Mouse (Mus musculus) c-Kit-negative CD71-positive TER-119-positive erythroid progenitor cells, embryonic 14.5 days (primary cell): ENCODE measurements around the gene Capn11.
A peak's percentile ranks its signal among the peaks of the same experiment; 100 is the strongest.

ENCODE experiments used
- DNase-seq: peaks from one replicate; pipeline ENCODE4 v3.0.0-alpha.2; 2013; ENCODE audit warnings: low read depth, low spot score

The Capn11 gene

DNA sequence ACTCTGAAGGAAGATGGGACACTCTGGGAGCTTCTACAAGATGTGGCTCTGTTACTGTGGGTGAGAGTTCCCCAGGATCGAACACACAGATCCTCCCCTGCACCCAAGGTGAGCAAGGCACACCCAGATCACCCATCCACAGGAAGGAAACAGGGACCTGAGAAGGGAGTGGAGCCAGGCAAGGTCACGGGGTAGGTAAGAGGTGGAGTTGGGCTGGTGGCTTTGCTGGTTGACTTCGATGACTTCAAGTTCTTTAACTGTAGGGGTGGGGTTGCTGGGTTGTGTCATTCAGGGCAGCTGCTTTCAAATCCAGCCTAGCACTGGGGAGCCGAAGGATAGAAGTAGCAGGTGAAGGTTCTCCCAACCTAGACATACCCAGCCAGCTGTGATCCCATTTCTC, 23.7 kb upstream of the Capn11 start:
- no peak for DNase-seq

DNA sequence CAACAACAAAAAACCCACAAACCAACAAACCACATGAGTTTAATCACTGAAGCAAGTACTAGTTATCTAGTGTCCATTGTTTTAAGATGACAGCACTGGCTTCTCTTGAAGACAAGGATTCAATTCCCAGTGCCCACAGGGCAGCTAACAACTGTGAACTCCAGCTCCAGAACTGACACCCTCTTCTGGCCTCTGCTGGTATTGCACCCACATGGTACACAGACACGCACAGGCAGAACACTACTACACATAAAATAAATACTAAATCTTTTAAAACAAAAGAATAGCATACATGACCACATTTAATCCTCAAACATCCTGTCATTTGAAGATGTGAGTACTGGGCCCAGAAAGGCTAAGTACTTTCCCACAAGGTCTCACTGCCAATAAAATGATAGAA, 22.5 kb upstream of the Capn11 start:
- DNase-seq, result no peak

DNA sequence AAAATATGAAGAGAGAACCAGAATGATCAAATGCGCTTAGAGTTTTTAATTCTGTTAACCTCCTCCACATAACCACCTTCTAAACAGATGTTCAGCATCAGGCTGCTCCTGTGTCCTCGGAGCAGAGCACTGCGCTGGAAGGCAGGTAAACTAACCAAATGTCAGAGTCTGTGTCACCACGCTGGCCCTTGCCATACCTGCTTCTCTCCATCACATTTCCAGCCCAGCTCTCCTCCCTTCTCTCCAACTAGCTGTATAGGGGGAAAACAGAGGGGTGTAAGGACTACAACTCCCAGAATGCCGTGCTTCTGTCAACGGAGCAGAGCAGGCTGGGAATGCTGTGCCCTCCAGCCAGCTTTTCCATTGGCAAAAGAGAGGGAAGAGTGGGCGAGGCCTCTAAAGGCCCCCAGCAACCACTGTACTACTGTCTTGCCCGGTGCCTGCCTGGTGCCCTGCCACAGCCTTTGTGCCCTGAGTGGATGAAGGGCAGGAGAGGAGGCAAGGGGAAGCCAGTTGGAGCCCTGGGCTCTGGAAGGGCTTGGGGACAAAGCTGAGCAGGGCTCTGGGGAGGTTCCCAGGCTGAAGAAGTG, 21.4 kb upstream of the Capn11 start:
- no peak for DNase-seq

DNA sequence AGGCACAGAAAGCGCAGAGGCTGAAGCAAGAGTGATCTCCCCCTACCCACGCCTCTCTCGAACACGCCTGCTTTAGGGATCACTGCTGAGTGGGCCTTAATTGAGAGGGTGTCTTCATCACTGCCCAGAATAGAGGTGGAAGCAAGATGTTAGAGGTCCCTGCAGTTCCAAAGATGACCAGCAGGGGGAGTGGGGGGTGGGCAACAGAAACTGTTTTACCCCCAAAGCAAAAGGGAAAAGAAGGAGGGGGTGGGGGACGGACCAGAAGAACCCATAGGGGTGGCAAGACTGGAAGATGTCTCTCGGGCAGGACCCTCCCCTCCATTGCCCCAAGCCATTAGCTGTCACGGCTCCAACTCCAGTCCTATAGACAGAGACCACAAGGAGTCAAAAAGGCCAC, 19.0 kb upstream of the Capn11 start:
- peak; percentile 38 for DNase-seq

DNA sequence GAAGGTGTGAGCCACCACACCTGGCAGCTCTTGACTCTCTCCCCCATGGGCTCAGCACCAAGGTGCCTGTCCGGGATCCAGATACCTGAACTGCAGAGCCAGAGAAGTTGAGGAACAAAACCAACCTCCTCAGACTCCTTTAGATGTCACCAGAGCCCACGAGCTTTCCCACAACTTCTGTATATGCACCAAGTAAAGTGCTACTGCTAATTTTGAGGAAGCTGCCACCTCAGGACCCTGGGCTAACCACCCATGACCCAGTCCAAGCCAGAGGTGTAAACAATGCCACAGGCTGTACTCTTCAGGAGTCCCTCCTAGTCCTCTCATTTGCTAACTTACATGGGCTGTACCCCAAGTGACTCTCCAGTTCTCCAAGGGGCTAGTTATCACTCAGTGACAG, 13.5 kb upstream of the Capn11 start:
- DNase-seq, result no peak

DNA sequence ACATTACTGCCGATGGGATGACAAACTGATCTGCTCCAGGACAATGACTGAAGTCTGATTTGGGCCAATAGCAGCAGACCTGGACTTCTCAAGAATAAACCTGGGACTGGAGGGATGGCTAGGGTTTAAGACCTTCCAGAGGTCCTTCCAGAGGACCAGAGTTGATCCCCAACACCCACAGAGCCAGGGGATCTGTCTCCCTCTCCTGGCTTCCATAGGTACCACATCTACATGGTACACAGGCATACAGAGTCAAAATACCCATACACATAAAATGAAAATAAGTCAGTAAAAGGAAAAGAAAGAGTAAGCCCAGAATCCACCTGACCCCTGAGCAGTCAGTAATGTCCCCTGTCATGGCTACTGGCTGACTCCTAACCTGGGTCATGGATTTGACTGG, 12.7 kb upstream of the Capn11 start:
- no peak for DNase-seq

DNA sequence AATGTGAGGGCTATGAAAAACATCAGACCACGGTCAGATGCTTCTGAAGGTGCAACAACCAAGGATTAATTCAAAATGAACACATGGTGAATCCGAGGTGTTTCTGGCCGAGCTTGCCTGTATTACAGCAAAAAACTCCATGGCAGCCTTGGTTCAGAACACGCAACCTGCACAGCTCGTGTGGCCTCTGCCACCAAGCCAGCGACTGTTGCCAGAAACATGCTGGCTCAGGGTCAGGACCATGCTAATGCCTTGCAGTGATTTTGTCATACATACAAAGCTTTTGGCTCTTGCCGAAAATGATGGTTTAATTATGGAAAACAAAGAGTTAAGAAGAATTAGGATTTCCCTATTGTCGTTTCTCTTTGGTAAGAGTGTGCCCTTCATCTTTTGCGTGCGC, 8.9 kb upstream of the Capn11 start:
- no peak for DNase-seq

DNA sequence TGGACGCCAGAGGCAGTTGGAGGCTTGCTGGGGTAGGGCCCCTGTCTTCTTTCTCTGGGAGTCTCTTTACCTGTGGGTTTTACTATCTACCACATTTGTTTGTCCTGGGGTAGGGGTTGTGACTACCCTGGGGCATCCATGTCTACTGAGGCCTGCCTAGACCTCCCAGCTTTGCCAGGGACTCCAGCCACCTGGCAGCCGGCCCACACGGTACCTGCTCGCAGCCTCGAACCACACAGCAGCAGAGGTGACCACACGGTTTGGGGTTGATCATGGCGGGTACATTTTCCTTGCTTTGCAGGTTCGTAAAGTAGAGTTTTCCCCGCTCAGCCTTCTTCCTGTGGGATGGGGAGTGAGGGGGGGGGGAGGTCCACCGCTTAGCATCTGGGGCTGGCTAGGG, 8.4 kb upstream of the Capn11 start:
- no peak for DNase-seq

DNA sequence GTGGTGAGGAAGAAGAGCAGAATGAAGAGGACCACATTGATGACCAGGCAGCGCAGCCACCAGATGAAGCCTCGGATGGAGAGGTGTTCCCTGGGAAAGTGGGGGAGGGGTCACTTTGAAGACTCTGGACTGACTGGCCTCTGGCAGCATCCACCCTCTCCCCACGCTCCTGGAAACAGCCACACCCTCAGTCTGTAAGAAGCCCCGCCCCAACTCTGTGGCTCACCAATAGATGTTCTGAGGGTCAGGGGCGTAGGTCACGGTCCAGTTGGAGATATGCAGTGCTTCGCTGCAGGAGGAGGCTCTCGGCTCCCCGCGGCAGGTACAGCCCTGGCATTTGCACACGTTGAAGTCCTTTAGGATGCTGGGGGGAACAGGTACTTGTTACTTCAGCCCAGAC, 7.0 kb upstream of the Capn11 start:
- DNase-seq, result no peak

DNA sequence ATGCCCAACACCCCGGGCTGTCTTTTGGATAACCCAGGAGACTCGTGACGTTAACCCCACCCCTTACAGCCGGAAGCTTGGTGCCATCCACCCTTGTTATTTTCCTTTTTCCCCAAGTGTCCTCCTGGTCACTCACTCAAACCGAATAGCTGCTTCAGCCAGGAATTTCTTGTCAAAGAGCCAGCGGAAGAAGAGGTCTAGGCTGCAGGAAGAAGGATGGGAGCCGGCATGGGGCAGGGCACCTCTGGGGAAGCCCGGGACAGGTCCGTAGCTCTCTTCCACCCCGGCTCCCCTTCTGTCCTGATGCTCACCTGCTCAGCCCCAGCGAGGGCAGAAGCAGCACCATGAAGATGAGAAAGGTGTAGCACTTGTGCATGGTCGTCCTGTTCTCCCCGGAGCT, 5.5 kb upstream of the Capn11 start:
- no peak for DNase-seq

DNA sequence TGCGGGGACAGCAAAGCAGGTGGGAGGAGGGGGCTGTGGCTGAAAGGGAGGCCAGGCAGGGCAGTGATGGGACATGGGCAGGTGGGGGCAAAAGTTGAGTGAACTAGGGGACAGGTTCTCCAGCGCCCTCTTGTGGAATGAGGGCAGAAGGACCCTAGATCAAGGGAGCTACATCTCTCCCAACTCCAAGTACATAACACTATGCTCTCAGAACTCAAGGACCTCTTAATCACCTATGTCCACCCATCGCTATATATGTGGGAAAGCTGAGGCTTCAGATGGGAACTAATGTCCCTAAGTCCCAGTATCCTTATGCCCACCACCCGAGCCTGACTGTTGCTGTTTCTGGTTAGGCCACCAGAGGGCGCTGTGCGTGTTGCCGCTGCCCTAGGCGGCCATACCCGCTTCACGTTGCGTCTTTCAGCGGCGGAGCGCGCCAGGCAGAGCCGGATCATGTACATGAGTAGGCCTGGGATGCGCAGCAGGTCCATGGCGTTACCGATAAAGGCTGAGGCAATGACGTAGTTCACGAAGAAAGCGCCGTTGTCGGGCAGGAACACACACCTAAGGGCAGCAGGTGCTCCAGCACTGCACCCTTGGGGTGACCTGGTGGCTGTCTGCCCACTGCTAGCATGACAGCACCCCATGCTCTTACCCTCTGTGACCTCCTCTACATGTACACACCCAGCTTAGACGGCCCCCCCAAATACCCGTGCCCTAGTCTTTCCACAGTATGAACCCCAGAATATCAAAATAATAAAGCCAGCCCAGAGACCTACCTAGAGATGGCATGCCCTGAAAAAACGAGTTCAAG, 4.2 kb upstream of the Capn11 start:
- DNase-seq, result peak; percentile 53

DNA sequence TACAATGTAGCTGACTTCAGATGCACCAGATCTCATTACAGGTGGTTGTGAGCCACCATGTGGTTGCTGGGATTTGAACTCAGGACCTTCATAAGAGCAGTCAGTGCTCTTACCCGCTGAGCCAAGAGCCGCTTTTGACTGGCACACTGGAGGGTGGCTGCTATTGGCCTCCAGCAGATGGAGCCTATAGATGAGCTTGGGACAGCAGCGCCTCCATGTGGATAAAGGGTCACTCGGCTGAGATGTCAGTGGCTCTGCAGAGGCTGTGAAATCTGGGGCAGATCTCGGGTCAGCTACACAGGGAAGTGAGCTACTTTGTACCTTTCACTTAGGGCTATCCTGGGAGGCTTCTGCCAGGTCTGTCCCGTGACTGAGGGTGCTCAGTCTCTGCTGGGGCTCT, 3.3 kb downstream of the Capn11 start:
- no peak for DNase-seq

DNA sequence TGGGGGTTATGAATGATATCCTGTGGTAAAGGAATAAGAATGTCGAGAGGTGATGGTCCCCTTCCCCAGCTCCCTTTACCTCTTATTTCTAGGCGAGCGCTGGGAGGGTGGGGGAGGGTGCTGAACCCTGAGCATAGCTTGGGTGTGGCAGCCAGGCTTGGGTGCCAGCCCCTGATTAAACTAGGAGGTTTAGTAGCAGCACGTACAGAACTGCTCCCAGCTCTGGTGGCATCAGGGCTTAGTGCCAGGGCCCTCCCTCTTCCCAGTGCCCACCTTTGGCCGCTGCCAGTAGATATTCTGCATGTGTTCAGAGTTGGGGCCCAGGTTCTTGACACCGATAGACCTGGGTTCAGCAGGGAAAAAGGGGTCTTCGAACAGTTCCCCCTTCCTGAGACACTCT, 5.9 kb downstream of the Capn11 start:
- DNase-seq, result no peak

DNA sequence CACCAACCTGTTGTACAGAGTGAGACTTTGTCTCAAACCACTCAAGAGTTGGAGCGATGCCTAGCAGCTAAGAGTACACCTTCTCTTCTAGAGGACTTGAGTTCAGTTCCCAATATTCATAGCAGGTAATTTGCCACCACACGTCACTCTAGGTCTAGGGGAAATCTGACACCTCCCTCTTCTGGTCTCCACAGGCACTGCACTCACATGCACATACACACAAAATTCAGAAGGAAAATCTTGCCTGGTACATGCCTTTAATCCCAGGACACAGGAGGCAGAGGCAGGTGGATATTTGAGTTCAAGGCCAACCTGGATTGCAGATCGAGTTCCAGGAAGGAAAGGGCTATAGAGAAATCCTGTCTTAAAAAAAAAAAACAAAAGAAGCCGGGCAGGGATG, 14.9 kb downstream of the Capn11 start:
- DNase-seq, result no peak

DNA sequence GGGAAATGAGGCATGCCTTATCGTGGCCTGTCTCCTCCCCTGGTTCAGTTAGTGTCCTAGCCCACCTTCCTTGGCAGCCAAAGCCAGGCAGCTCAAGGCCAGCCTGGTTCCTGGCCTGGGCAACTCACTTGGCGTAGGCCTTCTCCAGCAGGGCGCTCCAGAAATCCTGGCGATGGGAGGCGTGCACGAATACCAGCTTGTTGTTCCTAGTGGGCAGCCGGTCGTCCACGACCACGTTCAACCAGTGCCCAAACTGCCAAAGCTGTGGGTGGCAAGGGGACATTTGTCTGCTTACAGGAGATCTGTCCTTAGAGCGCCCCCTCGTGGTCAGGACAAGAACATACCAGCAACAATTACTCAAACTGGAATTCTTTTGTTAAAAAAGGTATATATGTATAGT, 16.4 kb downstream of the Capn11 start:
- DNase-seq, result peak; percentile 49

DNA sequence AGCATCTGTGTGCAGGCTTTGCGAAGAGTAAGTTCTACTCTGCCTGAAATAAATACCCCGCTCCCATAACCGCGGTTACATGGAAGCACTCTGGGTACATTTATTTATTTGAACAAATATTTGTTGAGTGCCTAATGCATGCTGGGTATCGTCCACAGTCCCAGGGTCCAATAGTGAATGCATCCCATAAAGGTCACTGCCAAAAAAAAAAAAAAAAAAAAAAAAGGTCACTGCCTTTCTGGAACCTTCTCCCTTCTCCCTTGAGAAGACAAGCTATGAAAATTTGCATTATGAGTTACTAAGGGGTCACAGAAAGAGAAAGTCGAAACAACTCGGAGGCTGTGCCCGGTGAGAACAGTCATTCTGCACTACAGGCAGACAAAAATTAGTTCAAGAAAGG, 17.1 kb downstream of the Capn11 start:
- no peak for DNase-seq

DNA sequence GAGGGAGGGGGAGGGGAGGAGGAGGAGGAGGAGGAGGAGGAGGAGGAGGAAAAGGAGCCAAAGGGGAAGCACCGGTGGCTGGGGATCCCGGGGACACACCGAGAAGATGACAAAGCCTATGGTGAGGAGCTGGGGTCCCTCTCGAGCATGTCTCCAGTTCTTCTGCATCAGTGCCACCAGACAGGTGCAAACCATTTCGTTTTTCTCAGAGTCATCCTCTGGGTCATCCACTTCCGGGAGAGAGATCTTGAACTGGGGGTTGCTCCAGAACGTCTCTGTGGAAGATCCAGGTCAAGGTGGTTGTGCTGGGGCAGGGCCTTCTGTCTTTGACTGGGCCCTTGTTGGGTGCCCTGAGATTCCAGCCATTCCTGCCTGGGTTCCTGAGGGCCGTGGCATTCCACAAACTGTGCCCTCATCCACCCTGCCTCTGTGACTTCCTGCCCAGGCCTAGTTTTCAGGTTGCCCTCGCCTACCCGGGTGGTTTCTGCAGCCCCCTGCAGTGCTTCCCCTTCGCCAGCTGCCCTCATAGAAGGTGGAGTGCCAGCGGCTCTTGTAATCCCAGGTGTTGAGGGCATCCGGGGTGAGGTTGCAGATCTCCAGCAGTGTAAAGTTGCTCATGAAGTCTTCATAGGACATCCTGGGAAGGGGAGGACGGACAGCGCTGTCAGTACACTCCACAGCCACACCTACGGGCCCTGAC, 20.4 kb downstream of the Capn11 start:
- DNase-seq, result no peak

DNA sequence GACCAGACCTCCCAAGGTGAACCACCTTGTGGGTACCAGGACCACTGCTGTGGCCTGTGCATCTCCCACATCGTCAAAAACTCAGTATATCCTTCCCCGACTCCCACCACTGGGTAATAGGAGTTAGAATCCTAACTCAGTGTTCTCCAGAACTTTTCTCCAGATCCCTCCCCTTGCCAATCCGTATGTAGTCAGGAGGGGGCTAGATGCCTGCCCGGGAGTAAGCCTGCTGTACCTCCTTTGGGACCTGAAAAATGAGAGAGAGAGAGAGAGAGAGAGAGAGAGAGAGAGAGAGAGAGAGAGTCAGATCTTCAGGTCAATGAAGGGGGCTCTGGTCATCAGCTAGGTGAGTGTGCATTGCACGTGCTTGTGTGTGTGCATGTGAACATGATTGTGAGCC, 25.1 kb downstream of the Capn11 start:
- DNase-seq, result no peak

DNA sequence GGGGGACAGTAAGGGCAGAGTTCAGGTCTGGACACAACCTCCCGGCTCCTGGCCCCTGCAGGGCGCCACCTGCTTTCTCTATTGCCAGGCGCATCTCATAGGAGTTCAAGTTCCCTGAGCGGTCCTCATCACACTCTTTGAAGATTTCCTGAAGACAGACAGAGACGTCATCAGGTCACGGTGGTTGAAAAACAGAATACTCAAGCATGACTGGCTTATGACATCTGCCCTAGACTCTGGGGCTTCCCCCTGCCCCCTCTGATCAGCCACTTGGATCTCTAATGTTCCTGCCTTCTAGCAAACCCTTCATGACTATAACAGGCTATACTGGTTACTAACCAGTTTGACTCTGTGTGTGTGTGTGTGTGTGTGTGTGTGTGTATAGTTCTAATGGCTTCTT, 27.2 kb downstream of the Capn11 start:
- DNase-seq, result no peak

DNA sequence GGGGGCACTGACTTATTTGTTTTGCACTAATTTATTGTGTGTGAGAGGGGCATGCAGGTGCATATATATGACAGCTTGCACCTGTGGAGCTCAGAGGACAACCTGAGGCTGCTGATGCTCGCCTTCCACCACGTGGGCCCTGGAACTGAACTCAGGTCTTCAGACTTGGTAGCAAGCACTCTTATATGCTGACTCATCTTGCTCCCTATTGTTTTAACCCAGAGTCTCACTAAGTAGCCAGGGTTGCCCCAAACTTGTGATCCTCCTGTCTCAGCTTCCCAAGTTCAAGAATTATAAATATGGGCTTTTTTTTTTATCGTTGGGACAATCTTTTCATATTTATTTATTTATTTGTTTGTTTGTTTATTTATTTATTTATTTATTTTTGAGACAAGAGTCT, 28.1 kb downstream of the Capn11 start:
- DNase-seq, result no peak

DNA sequence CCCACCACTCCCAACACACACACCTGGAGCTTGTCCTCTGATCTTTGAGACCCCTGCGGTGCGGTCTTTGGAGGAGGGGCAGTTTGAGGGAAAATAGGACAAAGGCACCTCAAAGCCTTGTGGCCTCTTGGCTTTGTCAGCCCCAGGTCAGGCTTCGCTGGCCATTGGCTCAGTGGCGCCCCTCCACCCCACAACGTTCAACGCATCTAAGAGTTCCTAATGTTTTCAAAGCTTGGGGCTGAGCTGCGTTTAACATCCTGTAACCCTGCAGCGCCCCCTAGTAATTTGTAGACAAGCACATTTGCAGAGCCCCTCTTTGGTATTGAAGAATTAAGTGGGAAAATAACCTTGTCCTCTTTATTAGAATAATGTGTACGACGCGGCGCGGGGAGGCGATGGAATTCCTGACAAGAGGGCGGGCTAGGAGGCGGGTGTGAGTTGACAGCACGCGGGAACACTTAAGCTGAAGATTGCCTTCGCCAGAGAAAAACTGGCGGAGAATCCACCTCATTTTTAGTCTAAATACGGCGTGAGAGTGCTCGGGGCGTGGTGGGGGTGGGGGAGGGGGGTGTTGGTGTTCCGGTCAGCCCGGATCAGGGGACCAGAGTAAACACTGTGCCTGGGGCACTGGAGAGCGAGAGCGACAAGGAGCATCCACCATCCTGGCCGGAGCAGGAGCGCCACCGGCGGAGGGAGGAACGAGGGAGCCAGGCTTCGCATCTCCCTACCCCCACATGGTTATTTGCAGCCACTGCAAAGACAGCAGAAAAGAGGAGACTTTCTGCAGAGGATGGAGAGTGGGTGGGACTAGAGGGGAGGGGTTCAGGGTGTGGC, 29.0 kb downstream of the Capn11 start:
- peak; percentile 29 for DNase-seq
